Mouse (Mus musculus) olfactory bulb, adult 2 months (tissue): ENCODE results near the gene Frmd8.

Experiments used
- CTCF ChIP-seq: fragments of 200-500 bp; IDR thresholded peaks from 2 replicates; pipeline ENCODE4 v1.5.1; 2012; ENCODE audit warnings: low read depth, mild to moderate bottlenecking, low read length, moderate library complexity; ENCODE audit not compliant: insufficient read depth
- POLR2A ChIP-seq: fragments of 200-500 bp; IDR thresholded peaks from 2 replicates; pipeline ENCODE4 v1.6.1; 2012; ENCODE audit warnings: mild to moderate bottlenecking, low read depth, low read length, moderate library complexity; ENCODE audit not compliant: insufficient read depth

DNA sequence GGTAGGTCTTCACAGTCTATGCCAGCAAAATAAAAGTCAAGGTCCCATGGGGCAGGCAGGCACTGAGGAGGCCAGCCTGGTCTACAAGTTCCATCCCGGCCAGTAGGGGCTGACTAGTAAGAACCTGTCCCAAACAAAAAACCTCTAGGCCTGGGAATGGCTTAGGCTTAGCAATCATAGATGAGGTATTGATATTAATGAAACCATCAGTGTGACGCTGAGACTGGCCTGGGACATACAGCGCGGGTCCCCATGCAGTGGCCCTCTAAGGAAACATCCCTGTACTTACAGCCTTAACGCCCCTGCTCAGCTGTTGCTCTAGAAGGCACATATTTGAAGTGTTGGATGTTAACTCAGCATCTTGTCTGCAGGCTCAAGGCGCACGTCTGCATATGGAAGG lies 46.2 kb downstream of the Frmd8 start:
- no peak for TF ChIP-seq CTCF
- no peak for TF ChIP-seq POLR2A
